24 mouse cellular contexts compared by ENCODE assay signal in the genomic region with DNA sequence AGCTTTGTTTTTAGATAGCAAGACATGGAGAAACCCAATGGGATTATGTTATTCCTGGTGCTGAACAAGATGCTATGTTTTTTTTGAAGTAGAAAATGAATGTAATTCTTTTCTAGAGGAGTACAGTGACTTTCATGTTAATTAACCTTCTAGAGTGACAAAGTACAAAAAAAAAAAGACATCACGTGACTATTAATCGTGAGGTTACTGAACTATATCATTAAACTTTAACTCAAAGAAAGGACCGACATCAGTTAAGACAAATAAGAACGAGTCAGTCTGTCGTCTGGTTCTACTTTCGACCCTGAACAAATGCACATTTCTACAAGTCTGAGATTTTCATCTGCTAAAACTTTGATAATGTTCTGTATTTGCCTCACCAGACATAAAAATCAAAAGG.
"Had no signal": no experiment of that assay in that cellular context is flagged by ENCODE, and none has a peak within 500 bp of the region (broad histone marks: within the 10 kb centered on the region; RNA-seq: fewer than 3 reads in every experiment).

No protein-coding gene starts in this region.

- H3K27ac ChIP-seq: gastrocnemius, adult 2 months; heart, embryonic 10.5 days; hindbrain, embryonic 10.5 days; hindbrain, embryonic 12.5 days; hindbrain, embryonic 14.5 days; layer of hippocampus, adult 2 months; left cerebral cortex, adult 2 months; limb, embryonic 10.5 days; limb, embryonic 12.5 days; liver, embryonic 13.5 days; liver, embryonic 15.5 days had no signal

- H3K9ac ChIP-seq: heart, embryonic 12.5 days; hindbrain, embryonic 12.5 days; hindbrain, embryonic 14.5 days; limb, embryonic 12.5 days; liver, embryonic 13.5 days; liver, embryonic 15.5 days; liver, postnatal 0 days had no signal

- H3K4me2 ChIP-seq: heart, embryonic 12.5 days; hindbrain, embryonic 12.5 days; hindbrain, embryonic 14.5 days; limb, embryonic 12.5 days; liver, embryonic 11.5 days; liver, embryonic 13.5 days; liver, embryonic 15.5 days had no signal

- H3K4me1 ChIP-seq: heart, embryonic 10.5 days; heart, embryonic 12.5 days; hindbrain, embryonic 10.5 days; hindbrain, embryonic 12.5 days; limb, embryonic 10.5 days; limb, embryonic 12.5 days; liver, embryonic 13.5 days; liver, embryonic 15.5 days had no signal

- ATAC-seq: hindbrain, embryonic 16.5 days; liver, postnatal 0 days had no signal

- H3K27me3 ChIP-seq: heart, embryonic 12.5 days; hindbrain, embryonic 12.5 days; limb, embryonic 12.5 days; liver, embryonic 13.5 days; liver, embryonic 15.5 days had no signal

- H3K4me3 ChIP-seq: gastrocnemius, adult 2 months; heart, embryonic 10.5 days; heart, embryonic 12.5 days; hindbrain, embryonic 10.5 days; hindbrain, embryonic 12.5 days; layer of hippocampus, adult 2 months; left cerebral cortex, adult 2 months; limb, embryonic 10.5 days; limb, embryonic 12.5 days; liver, embryonic 13.5 days; liver, embryonic 15.5 days had no signal

- H3K9me3 ChIP-seq: heart, embryonic 10.5 days; heart, embryonic 12.5 days; hindbrain, embryonic 10.5 days; hindbrain, embryonic 12.5 days; limb, embryonic 10.5 days; limb, embryonic 12.5 days; liver, embryonic 13.5 days; liver, embryonic 15.5 days had no signal

- DNase-seq: gastrocnemius, adult 2 months; gastrocnemius, postnatal 10 days; gastrocnemius, postnatal 25 days; heart, adult 18-20 months; heart, postnatal 10 days; heart, postnatal 4 days; kidney, adult 18-20 months; kidney, postnatal 10 days; kidney, postnatal 25 days; kidney, postnatal 4 days; liver, embryonic 13.5 days; liver, postnatal 0 days had no signal
